ENCODE assay signal across 8 mouse cellular contexts in the genomic region with DNA sequence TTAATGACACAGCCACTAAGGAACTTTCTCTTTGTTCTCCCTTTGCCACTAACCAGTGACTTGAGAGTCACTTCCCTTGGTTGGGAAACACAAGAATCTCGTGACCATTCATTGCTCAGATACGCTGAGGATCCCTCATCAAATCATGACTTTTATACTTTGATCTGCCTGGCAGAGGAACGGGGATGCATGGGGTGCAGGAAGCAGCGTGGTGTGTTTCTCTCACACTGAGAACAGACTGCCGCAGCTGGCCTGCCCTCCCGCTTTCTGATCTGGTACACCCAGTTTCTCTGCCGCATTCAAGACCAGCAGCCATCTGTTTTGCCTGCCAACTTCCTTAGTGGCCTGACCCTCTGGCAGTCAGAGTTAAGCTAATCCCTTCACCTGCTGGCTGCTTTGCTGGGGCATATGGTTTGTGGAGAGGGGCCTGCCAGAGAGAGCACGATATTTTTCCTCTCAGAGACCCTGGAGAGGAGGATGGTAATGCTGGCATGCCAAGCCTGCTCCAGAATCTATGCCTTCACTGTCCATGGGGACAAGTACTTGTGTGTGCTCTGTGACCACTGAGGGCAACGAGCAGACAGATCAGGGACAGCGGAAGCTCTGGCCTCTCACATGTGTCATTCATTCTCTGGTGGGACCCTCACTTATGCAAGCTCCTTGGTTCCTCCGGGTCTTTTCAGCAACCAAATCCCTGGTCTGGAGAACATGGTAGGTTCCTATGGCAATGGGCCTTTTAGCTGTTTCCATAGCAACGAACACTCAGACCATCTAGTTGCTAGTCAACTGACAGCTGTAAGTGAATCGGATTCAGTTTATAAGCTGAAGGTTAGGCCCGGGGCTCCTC. TPM values are rescaled to one million over a fixed set of nuclear protein-coding genes. Genes with fewer than 3 reads are reported as not detected.
DNase-seq lines count a peak whose midpoint lies in the region; ATAC-seq lines count a peak whose summit lies in the region.

No protein-coding gene starts in this region.

- H3K36me3 ChIP-seq in kidney, embryonic 14.5 days (ENCODE audit: control insufficient read depth, insufficient read depth, low read length) = peaks cover 20% of the 10 kb centered on the region

- no peaks in the 10 kb centered on the region for H3K4me1 ChIP-seq in kidney, embryonic 14.5 days (ENCODE audit: control insufficient read depth, insufficient read depth, low read length)

- no peaks in the 10 kb centered on the region; the same call in 1 of the 2 replicates for H3K9me3 ChIP-seq in kidney, embryonic 14.5 days (ENCODE audit: control insufficient read depth, low read length)

- H3K27me3 ChIP-seq in kidney, embryonic 14.5 days (ENCODE audit: control insufficient read depth, insufficient read depth, low read length) = peaks cover 3% of the 10 kb centered on the region; the same call in 1 of the 2 replicates

- H3K9ac ChIP-seq in kidney, embryonic 14.5 days (ENCODE audit: low read depth, low read length) = no peak overlapping the region

- 41% methylated on average over 14 of the region's 14 CpGs for WGBS in kidney, embryonic 14.5 days

- no peak for ATAC-seq in kidney, embryonic 14.5 days (ENCODE audit: low FRiP score, low TSS enrichment)
- ATAC-seq in megakaryocyte, adult 5-6 weeks (ENCODE audit: poor library complexity, severe bottlenecking) = peak; percentile 69

- DNase-seq in kidney, postnatal 10 days = peak; percentile 14
- DNase-seq in cerebellum, adult 11-12 months = peak; percentile 82
- DNase-seq in forelimb bud, embryonic 11.5 days (ENCODE audit: low read depth, low spot score) = peak; percentile 35
- DNase-seq in thymus, adult 18-20 months = peak; percentile 30 to 55
- no peak for DNase-seq in lung, postnatal 25 days (ENCODE audit: low spot score)
- DNase-seq in ovary, postnatal 36 days (ENCODE audit: low spot score) = no peak

- H3K27ac ChIP-seq in kidney, embryonic 14.5 days (ENCODE audit: low read depth, low read length) = no peak overlapping the region

- H3K4me3 ChIP-seq in kidney, embryonic 14.5 days (ENCODE audit: low read length) = no peak overlapping the region

- no peak overlapping the region for H3K4me2 ChIP-seq in kidney, embryonic 14.5 days (replicated peaks; ENCODE audit: low read depth, low read length)

RNA-seq across cellular contexts. Expression of gene Npc2, which starts 20.6 kb away (rescaled TPM):
- 50.2 and 59.0 TPM in 2 replicates for polyA plus RNA-seq in kidney, embryonic 14.5 days (2014; fragmentation: Nextera tagmentation; extraction: Ambion mirVana)
- 269 and 281 TPM in 2 replicates for total RNA-seq in megakaryocyte, adult 5-6 weeks (2015)
- total RNA-seq in megakaryocyte, adult 5-6 weeks (2017) = 190 and 192 TPM in 2 replicates

RNA-seq across cellular contexts. Expression of gene Isca2, which starts 20.7 kb away (rescaled TPM):
- 138 and 170 TPM in 2 replicates for polyA plus RNA-seq in kidney, embryonic 14.5 days (2014; fragmentation: Nextera tagmentation; extraction: Ambion mirVana)
- total RNA-seq in megakaryocyte, adult 5-6 weeks (2015) = 88.9 and 93.6 TPM in 2 replicates
- total RNA-seq in megakaryocyte, adult 5-6 weeks (2017) = 43.9 and 45.8 TPM in 2 replicates

RNA-seq across cellular contexts. Expression of gene Syndig1l, which starts 53.7 kb away (rescaled TPM):
- polyA plus RNA-seq in kidney, embryonic 14.5 days (2014; fragmentation: Nextera tagmentation; extraction: Ambion mirVana) = not detected in 2 replicates
- total RNA-seq in megakaryocyte, adult 5-6 weeks (2015) = not detected in 2 replicates
- not detected in 2 replicates for total RNA-seq in megakaryocyte, adult 5-6 weeks (2017)

Comparison
In these comparisons a context has a peak if more than half of its experiments do, and no peak if none do; other contexts are left out.
1. DNase-seq: peak in kidney, postnatal 10 days (single experiment), cerebellum, adult 11-12 months (single experiment), forelimb bud, embryonic 11.5 days (single experiment) and thymus, adult 18-20 months (2 of 2); none in lung, postnatal 25 days (single experiment) and ovary, postnatal 36 days (single experiment).